Mouse (Mus musculus) gastrocnemius, postnatal 10 days (tissue): ENCODE data around the gene Tpo. TPM values are rescaled to one million over a fixed set of nuclear protein-coding genes. Genes with fewer than 3 reads are reported as not detected.
A peak's percentile ranks its signal among the peaks of the same experiment; 100 is the strongest.

Experiments used
- DNase-seq: peaks from one replicate; pipeline ENCODE4 v3.0.0; 2021; ENCODE audit warnings: mixed read lengths
- total RNA-seq, 2 experiments: library from RNA; stranded (reverse); gene quantifications; 2 replicates each; pipeline ENCODE4 v1.2.3; 2021

Tpo gene
- total RNA-seq, 2 experiments from 2014 or later, result not detected

- no peak for DNase-seq
Observed at GRCm38 (mm10) chr12:30076316-30076715, 56.1 kb downstream of the Tpo start.

DNA sequence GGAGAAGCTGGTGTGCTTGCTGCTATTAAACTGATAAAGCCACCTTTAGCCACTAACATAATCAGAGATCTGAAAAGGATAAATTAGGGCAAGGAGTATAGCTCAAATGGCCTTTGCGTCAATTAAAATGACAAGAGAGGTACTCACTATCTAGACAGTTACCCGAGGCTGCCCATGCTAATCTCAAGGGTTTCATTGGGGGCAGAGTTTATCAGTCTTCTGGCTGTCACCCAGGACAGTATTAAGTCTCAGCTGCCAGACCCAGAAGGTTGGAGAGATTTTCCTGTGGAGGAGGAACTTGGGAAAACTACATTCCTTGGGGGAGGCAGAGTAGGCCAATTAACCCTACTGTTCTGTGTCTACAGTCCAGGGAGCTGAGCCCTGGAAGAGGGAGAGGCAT, 63.1 kb downstream of the Tpo start:
- no peak for DNase-seq

- DNase-seq, result no peak
Observed at GRCm38 (mm10) chr12:30067806-30068205, 64.6 kb downstream of the Tpo start.

- no peak for DNase-seq
Observed at GRCm38 (mm10) chr12:30062118-30062505, 70.3 kb downstream of the Tpo start.

GRCm38 (mm10) chr12:30061503-30062117, 70.8 kb downstream of the Tpo start:
- DNase-seq, result no peak

GRCm38 (mm10) chr12:30058044-30058443, 74.4 kb downstream of the Tpo start:
- DNase-seq, result no peak

DNA sequence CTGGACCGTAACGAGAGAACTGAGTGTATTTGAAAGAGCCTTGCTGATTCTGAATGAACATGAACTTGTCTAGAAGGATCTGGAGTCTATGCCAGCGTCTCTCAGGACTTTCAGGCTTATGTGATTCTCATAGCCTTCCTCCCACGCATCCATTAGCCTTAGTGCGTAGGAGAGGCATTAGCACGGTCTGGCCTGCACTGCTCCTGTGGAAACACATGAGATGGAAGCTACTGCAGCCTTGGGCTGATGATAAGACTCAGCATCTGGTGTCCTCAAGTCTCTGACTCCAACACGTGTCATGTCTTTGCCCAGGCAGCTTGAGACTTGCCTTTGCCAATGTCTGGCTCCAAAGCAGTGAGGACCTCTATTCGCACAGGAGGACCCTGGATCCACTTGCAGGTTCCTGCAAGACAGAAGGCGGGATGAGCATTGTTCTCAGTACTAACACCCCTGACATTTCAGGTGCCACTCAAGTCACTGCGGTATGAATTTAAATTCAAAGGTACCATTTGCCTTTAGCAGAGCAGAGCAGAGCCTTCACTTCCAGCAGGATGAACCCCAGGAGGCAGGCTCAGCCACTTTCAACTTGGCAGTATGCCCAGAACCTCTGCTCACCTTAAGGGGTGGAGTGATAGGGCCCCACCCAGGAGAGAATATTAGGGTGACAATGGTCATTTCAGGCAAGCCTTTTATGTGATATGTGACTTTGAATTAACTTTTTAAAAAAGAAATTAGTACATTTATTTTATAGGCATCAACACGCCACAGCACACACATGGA, 77.5 kb downstream of the Tpo start:
- DNase-seq, result no peak

- DNase-seq, result peak; percentile 58
Observed at GRCm38 (mm10) chr12:30050235-30050634, 82.2 kb downstream of the Tpo start.

DNA sequence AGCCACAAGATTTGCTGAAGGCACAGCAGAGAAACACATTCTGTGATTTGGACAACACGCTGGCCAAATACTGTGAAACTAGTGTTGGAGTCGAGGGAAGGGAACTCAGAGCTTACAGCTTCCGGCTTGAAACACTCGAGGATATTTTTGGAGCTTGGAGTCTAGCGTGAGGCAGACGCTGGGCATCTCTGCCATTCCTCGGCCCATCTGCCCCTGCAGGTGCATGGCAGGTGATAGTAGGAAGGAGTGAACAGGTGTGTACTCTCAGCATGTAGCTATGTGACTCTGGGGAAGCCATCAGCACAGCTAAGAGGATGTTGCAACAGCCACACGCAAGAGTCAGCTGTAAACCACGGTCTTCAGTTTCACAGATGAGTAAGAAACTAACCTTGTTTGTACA, 82.6 kb downstream of the Tpo start:
- DNase-seq, result no peak

DNA sequence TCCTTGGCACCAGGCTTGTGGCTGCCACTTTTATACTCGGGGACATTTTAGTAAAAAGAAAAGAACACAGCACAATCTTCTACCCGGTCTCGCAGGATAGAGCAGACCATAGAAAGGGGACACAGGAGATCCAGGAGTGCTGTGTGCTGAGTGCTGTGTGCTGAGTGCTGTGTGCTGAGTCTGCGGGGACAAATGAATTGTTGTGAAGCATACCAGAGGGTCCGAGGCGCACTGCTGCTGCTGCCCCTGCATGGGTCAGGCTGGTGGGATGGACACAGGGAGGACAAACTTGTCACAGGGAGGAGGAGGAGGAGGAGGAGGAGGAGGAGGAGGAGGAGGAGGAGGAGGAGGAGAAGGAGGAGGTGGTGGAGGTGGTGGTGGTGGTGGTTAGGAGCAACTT, 83.6 kb downstream of the Tpo start:
- DNase-seq, result no peak

DNA sequence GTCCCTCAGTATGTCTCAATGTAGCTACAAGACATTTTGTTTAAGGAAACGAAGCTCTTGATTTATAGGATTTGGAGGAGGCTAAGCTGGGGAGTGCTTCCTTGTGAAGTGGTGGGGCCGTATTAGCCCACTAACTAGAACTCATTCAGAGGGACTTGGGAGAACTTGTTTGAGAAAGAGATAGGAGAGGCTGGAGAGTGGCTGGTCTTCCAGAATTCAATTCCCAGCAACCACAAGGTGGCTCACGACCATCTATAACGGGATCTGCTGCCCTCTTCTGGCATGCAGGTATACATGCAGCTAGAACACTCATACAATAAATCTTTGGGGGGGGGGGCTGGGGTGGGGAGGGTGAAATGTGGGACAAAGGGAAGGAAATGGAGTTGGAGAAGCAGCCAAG, 92.3 kb downstream of the Tpo start:
- DNase-seq, result peak; percentile 29

DNA sequence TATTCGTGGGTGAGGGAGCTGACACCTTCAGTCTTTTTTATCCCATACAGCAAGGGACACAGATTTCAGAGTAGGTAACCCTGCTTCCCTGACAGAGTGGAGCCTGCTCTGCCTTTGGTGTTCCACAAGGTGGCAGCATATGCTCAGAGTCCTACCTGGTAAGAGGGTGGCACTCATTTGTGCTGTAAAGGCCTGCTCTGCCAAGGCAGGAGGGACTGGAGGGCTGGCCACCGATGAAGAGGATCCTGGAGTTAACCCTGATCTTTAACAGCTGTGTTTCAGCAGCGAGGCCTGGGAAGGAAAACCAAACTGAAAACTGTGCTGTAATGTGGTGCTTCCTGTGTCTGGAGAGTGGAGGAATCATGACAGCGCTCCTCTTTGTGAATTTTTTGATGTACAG, 92.9 kb downstream of the Tpo start:
- DNase-seq, result peak; percentile 32

- DNase-seq, result peak; percentile 20
Observed at GRCm38 (mm10) chr12:30036569-30037055, 95.8 kb downstream of the Tpo start.

GRCm38 (mm10) chr12:30035841-30036568, 96.4 kb downstream of the Tpo start:
- no peak for DNase-seq

- no peak for DNase-seq
Observed at GRCm38 (mm10) chr12:30035406-30035805, 97.0 kb downstream of the Tpo start.

- no peak for DNase-seq
Observed at GRCm38 (mm10) chr12:30034681-30035080, 97.7 kb downstream of the Tpo start.

GRCm38 (mm10) chr12:30030571-30030970, 101.9 kb downstream of the Tpo start:
- no peak for DNase-seq

DNA sequence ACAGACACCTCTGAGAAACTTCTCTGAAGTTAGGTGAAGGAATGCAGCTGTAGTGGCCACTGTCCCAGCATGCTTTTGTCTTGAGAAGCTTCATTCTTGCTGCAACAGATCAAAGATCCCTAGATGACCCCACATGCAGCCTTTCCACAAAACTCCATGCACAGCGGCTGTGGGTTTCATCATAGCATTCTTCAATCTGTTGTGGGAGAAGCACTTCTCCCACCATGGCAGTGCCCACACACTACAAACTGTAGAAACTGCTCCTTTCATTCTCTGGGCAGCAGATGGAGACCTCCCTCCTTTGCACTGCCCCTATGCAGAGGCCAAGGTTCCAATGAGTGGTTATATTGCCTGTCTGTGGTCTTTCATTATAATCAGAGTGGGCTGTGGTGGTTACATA, 103.3 kb downstream of the Tpo start:
- DNase-seq, result no peak

- DNase-seq, result no peak
Observed at GRCm38 (mm10) chr12:30027721-30028340, 104.6 kb downstream of the Tpo start.

DNA sequence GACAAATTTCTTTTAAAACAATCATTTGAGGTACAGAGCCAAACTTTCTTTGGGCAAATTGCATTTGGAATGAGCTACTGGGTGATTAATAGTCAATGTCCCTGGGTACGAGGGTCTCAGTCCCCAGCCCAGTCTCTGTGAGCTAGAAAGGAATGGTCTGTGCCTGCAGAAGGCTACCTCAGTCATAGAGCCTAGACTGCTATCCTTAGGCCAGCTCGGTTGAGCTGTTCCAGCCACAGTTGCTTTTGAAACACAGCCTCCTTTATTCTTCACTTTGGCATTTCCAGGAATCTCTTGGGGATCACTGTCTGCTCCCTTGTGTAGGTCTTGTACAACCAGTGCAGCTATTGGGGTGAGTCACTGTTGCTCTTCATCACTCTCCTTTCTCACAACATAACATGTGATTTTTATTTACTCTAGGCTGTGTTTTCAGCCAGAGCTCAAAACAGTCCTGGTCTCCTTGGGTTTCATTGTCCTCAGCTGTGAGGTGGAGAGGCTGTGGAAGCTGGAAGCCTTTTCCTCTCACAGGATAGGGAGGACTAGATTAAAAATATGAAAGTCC, 108.1 kb downstream of the Tpo start:
- DNase-seq, result no peak

DNA sequence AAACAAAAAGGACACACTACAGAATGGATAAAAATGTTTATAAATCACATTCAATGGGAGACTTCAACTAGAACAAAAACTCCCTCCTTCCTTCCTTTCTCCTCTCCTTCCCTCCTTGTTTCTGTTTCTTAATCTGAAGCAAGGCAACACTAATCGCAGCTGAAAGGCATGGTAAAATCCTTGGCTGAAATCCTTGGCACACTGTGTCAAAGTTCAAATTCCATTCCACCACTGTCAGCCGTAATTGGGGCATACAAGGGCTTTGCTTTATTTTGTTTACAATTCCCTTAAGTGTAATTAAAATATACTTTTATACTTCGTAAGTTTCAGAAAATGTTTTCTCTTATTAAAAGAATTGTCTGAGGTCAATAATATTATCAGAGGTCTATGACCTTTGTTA, 108.9 kb downstream of the Tpo start:
- DNase-seq, result no peak

- no peak for DNase-seq
Observed at GRCm38 (mm10) chr12:30020447-30020846, 112.0 kb downstream of the Tpo start.
